In the genomic region with DNA sequence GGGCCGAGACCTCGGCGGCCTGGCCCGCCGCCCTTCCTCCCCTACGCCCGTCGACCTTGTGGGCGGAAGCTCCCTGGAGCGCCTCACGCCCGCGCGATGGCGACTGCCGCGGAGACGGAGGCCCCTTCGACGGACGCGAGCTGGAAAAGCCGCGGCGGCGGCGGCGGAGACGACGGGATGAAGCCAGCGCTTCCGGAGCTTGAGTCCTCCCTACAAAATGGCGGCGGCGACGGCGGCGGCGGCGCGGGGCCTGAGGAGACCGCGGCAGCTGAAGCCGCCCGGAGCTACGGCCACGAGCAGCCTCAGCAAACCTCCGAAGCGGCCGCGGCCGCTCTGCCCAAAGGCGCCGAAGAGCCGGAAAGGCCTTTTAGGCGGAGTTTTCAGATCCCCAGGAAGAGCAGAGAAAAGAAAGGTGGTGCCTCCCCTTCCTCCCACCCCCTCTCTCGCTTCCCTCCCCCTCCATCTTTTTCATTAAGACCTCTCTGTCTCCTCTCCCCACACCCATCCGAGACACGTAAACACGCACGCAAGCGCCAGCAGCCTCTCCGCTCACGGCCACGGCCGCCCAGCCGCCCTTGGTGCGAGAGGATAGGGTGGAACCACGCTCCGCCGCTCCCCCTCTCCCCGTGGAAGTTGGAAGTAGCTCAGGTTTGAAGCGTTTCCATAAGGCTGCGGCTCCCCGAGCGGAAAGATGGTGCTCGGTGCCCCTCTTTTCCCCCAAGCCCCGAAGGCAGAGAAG, we compare ENCODE assay signal across 8 mouse cellular contexts. TPM values are rescaled to one million over a fixed set of nuclear protein-coding genes. Genes with fewer than 3 reads are reported as not detected.
DNase-seq lines count a peak whose midpoint lies in the region; ATAC-seq and TF ChIP-seq lines count a peak whose summit lies in the region.

No protein-coding gene starts in this region.

- H3K27ac ChIP-seq in gastrocnemius, adult 2 months, result peak overlapping the region; percentile 95

- peak overlapping the region; percentile 99 for H3K4me3 ChIP-seq in gastrocnemius, adult 2 months

- intact Hi-C loops in gastrocnemius, adult 2 months (cut with DNase I), result no loop called here
- intact Hi-C loops in left cerebral cortex, postnatal 10 days (cut with DNase I), result loop anchor here (5.0 kb wide), 1 partner anchor 92 kb away; no protein-coding TSS in a partner anchor

- ATAC-seq in megakaryocyte-erythroid progenitor cell, adult 5-6 weeks (replicated peaks; ENCODE audit: low FRiP score, low TSS enrichment, poor library complexity, severe bottlenecking), result peak; percentile 90

- DNase-seq in ZHBTc4 (ENCODE audit: low read depth, low spot score), result peak; percentile 94
- peak; percentile 61 to 79 for DNase-seq in cerebellum, postnatal 4 days (ENCODE audit: low spot score in 2 of 2)
- peak; percentile 93 for DNase-seq in gastrocnemius, adult 2 months
- DNase-seq in hindlimb bud, embryonic 11.5 days (ENCODE audit: extremely low spot score, low read depth, low spot score), result peak; percentile 14
- peak; percentile 80 to 92 for DNase-seq in left cerebral cortex, postnatal 10 days (ENCODE audit: extremely low spot score in 1 of 2, low spot score in 2 of 2)
- peak; percentile 85 for DNase-seq in right cerebral cortex, postnatal 25 days
- DNase-seq in urinary bladder, postnatal 4 days (ENCODE audit: low spot score in 2 of 2), result peak; percentile 83 to 86

- no peak for TF ChIP-seq CTCF in gastrocnemius, adult 2 months (IDR thresholded peaks at IDR 0.05)

RNA-seq across cellular contexts. Expression of a gene that starts 0.5 kb away (rescaled TPM):
- total RNA-seq in gastrocnemius, adult 2 months (2021), result 1 to 10 TPM; 4.6 to 6.9 TPM
- total RNA-seq in left cerebral cortex, postnatal 10 days (2021), result 10 to 100 TPM; 27.3 to 27.4 TPM
- 32.6 and 35.8 TPM in 2 replicates for total RNA-seq in megakaryocyte-erythroid progenitor cell, adult 5-6 weeks (2014; fragmentation: Nextera tagmentation)
- total RNA-seq in megakaryocyte-erythroid progenitor cell, adult 5-6 weeks (2017), result 29.9 and 35.3 TPM in 2 replicates

Comparison
In these comparisons a context has a peak if more than half of its experiments do, and no peak if none do; other contexts are left out.
1. Peak in every context shown above with its lines: DNase-seq, ATAC-seq, H3K4me3 ChIP-seq and H3K27ac ChIP-seq.
2. DNase-seq: peak in every context shown above with its lines; median percentile 94 in ZHBTc4; 93 in gastrocnemius, adult 2 months; 86 in left cerebral cortex, postnatal 10 days; 85 in right cerebral cortex, postnatal 25 days; 84 in urinary bladder, postnatal 4 days; 70 in cerebellum, postnatal 4 days; 14 in hindlimb bud, embryonic 11.5 days.